Mouse (Mus musculus) limb, embryonic 11.5 days (tissue): ENCODE data around the gene Arpc2. TPM values are rescaled to one million over a fixed set of nuclear protein-coding genes. Genes with fewer than 3 reads are reported as not detected.
A peak's percentile ranks its signal among the peaks of the same experiment; 100 is the strongest.

Source experiments
- ATAC-seq: fragments of 200-750 bp; cut with Nextera tagmentation; 2 replicates; pipeline ENCODE4 v1.8.0; 2017; ENCODE audit warnings: low read depth; ENCODE audit not compliant: insufficient number of reproducible peaks, low FRiP score, low TSS enrichment
- DNase-seq: peaks from one replicate; pipeline ENCODE4 v3.0.0-alpha.2; 2015; ENCODE audit warnings: low spot score
- H3K27ac ChIP-seq: fragments of 300-500 bp; sonication (generic); replicated peaks from 2 replicates; pipeline ENCODE4 v1.5.1; 2014; ENCODE audit warnings: low read depth, mild to moderate bottlenecking, low read length
- H3K27me3 ChIP-seq: fragments of 300-500 bp; sonication (generic); 2 replicates; pipeline ENCODE4 v1.6.1; 2014; ENCODE audit warnings: mild to moderate bottlenecking, low read length, mixed read lengths; ENCODE audit not compliant: control insufficient read depth, insufficient read depth
- H3K36me3 ChIP-seq: fragments of 300-500 bp; sonication (generic); 2 replicates; pipeline ENCODE4 v1.6.1; 2014; ENCODE audit warnings: mild to moderate bottlenecking, low read length, moderate library complexity, mixed read lengths; ENCODE audit not compliant: control insufficient read depth, insufficient read depth
- H3K4me1 ChIP-seq: fragments of 300-500 bp; sonication (generic); 2 replicates; pipeline ENCODE4 v1.6.1; 2014; ENCODE audit warnings: low read length, mixed read lengths; ENCODE audit not compliant: control insufficient read depth, insufficient read depth
- H3K4me2 ChIP-seq: fragments of 300-500 bp; sonication (generic); 2 replicates; pipeline ENCODE4 v1.6.1; 2014; ENCODE audit warnings: low read depth, mild to moderate bottlenecking, moderate library complexity; ENCODE audit not compliant: severe bottlenecking
- H3K4me3 ChIP-seq: fragments of 300-500 bp; sonication (generic); 2 replicates; pipeline ENCODE4 v1.5.1; 2014; ENCODE audit warnings: low read depth, low read length
- H3K9ac ChIP-seq: fragments of 300-500 bp; sonication (generic); 2 replicates; pipeline ENCODE4 v1.6.1; 2014; ENCODE audit warnings: mild to moderate bottlenecking, low read length
- H3K9me3 ChIP-seq: fragments of 300-500 bp; sonication (generic); 2 replicates; pipeline ENCODE4 v1.6.1; 2016; ENCODE audit warnings: low read length; ENCODE audit not compliant: control insufficient read depth
- WGBS: fragments of 180-500 bp; shearing (Covaris S2); extraction: QIAGEN DNeasy Blood & Tissue Kit; methylation state at CpG from one replicate; pipeline ENCODE4 v1.1.7; 2014; 5-methylcytosine and 5-hydroxymethylcytosine counted together
- microRNA counts: library from miRNA; unstranded; fragments of <30 nt; microRNA quantifications from one replicate; lab custom pipeline; 2016
- microRNA-seq: library from miRNA; unstranded; fragments of <30 nt; microRNA quantifications from one replicate; pipeline ENCODE4, GENCODE M21; 2016
- polyA plus RNA-seq: library from polyadenylated mRNA; unstranded; fragments of >200 nt; fragmentation: Nextera tagmentation; extraction: Ambion mirVana; gene quantifications from 2 replicates; pipeline ENCODE4 v1.2.1, GENCODE M21; 2014

The Arpc2 gene
- polyA plus RNA-seq, 1 experiment from 2014 or later, result 323 TPM

- no peaks in the 10 kb centered on the region for H3K27me3 ChIP-seq
- no peaks in the 10 kb centered on the region for H3K36me3 ChIP-seq
- H3K4me2 ChIP-seq, result no peak overlapping the region
- no peak overlapping the region for H3K4me3 ChIP-seq
- ATAC-seq, result no peak
- WGBS, result 75% methylated on average over 4 of the region's 4 CpGs
- no peak overlapping the region for H3K27ac ChIP-seq
- no peaks in the 10 kb centered on the region for H3K9me3 ChIP-seq
- no peak for DNase-seq
- peaks cover 5% of the 10 kb centered on the region; the same call in 1 of the 2 replicates for H3K4me1 ChIP-seq
- H3K9ac ChIP-seq, result no peak overlapping the region
These were observed 80.4 kb downstream of the Arpc2 start for GRCm38 (mm10) chr1:74316114-74316827.

MicroRNAs within 50 kb of the gene (microRNA counts, 519-probe panel; counts per million panel counts)
- microRNA mmu-miR-1928 (lab: Ali Mortazavi, UCI), result 2,092 counts per million, percentile 16 among the panel's probes with 10 or more counts

Small RNA genes within 50 kb of the gene (microRNA-seq; reads per million reads assigned to microRNA genes)
- not detected for gene Mir1928

Other genes starting within 250 kb of the Arpc2 start
- gene Tns1, start 111.6 kb upstream of the Arpc2 start, polyA plus RNA-seq, result 36.3 and 36.9 TPM in 2 replicates
- 0.07 TPM in 1 of 2 replicates, not detected in the other for gene Rufy4, start 110.5 kb upstream of the Arpc2 start, polyA plus RNA-seq
- gene Cxcr2, start 82.1 kb upstream of the Arpc2 start, polyA plus RNA-seq, result 0.08 and 0.14 TPM in 2 replicates
- gene Cxcr1, start 41.5 kb upstream of the Arpc2 start, polyA plus RNA-seq, result not detected in 2 replicates
- gene Gpbar1, start 42.5 kb downstream of the Arpc2 start, polyA plus RNA-seq, result 0.51 TPM in 1 of 2 replicates, not detected in the other
- gene Aamp, start 48.7 kb downstream of the Arpc2 start, polyA plus RNA-seq, result 218 and 223 TPM in 2 replicates
- gene Pnkd, start 48.8 kb downstream of the Arpc2 start, polyA plus RNA-seq, result 118 and 119 TPM in 2 replicates
- gene Tmbim1, start 69.5 kb downstream of the Arpc2 start, polyA plus RNA-seq, result 10.3 and 10.5 TPM in 2 replicates
- 0.25 and 0.79 TPM in 2 replicates for gene Catip, start 126.0 kb downstream of the Arpc2 start, polyA plus RNA-seq
- gene Slc11a1, start 139.1 kb downstream of the Arpc2 start, polyA plus RNA-seq, result 1.0 and 1.8 TPM in 2 replicates
- gene Ctdsp1, start 155.4 kb downstream of the Arpc2 start, polyA plus RNA-seq, result 74.7 and 75.8 TPM in 2 replicates
- 0.16 and 0.18 TPM in 2 replicates for gene Vil1, start 173.3 kb downstream of the Arpc2 start, polyA plus RNA-seq